Mouse (Mus musculus) stomach, embryonic 15.5 days (tissue): ENCODE results near the gene Hmox2. TPM values are rescaled to one million over a fixed set of nuclear protein-coding genes. Genes with fewer than 3 reads are reported as not detected.

Experiments
- ATAC-seq: fragments of 200-750 bp; cut with Nextera tagmentation; 2 replicates; pipeline ENCODE4 v1.8.0; 2017; ENCODE audit warnings: low read depth, moderate number of reproducible peaks, moderate TSS enrichment; ENCODE audit not compliant: insufficient read depth, low FRiP score
- H3K27ac ChIP-seq: fragments of 300-500 bp; sonication (generic); 2 replicates; pipeline ENCODE4 v1.5.1; 2015; ENCODE audit warnings: mild to moderate bottlenecking, inconsistent platforms
- H3K27me3 ChIP-seq: fragments of 300-500 bp; sonication (generic); replicated peaks from 2 replicates; pipeline ENCODE4 v1.6.1; 2015; ENCODE audit warnings: inconsistent platforms
- H3K36me3 ChIP-seq: fragments of 300-500 bp; sonication (generic); 2 replicates; pipeline ENCODE4 v1.6.1; 2015; ENCODE audit warnings: inconsistent platforms
- H3K4me1 ChIP-seq: fragments of 300-500 bp; sonication (generic); 2 replicates; pipeline ENCODE4 v1.6.1; 2015; ENCODE audit warnings: inconsistent platforms
- H3K4me2 ChIP-seq: fragments of 300-500 bp; sonication (generic); 2 replicates; pipeline ENCODE4 v1.6.1; 2015; ENCODE audit warnings: mild to moderate bottlenecking, inconsistent platforms
- H3K4me3 ChIP-seq: fragments of 300-500 bp; sonication (generic); replicated peaks from 2 replicates; pipeline ENCODE4 v1.5.1; 2015; ENCODE audit warnings: inconsistent platforms
- H3K9ac ChIP-seq: fragments of 300-500 bp; sonication (generic); 2 replicates; pipeline ENCODE4 v1.6.1; 2015; ENCODE audit warnings: inconsistent platforms
- H3K9me3 ChIP-seq: fragments of 300-500 bp; sonication (generic); 2 replicates; pipeline ENCODE4 v1.6.1; 2016; ENCODE audit warnings: inconsistent platforms
- WGBS: fragments of 180-500 bp; shearing (Covaris S2); methylation state at CpG from one replicate; pipeline ENCODE4 v1.1.7; 2015; 5-methylcytosine and 5-hydroxymethylcytosine counted together
- polyA plus RNA-seq: library from polyadenylated mRNA; unstranded; fragments of >200 nt; fragmentation: Nextera tagmentation; extraction: Ambion mirVana; gene quantifications from 2 replicates; pipeline ENCODE4 v1.2.1, GENCODE M21; 2015

Hmox2 gene
- polyA plus RNA-seq, 1 experiment from 2014 or later = 86.1 TPM

- no peaks in the 10 kb centered on the region for H3K27me3 ChIP-seq
- H3K4me3 ChIP-seq = peak within 1 kb of the TSS; percentile 70
- no peaks in the 10 kb centered on the region for H3K9me3 ChIP-seq
- peak within 1 kb of the TSS; percentile 99 for H3K27ac ChIP-seq
- H3K36me3 ChIP-seq = no peaks in the 10 kb centered on the region
- under 1% methylated on average over 51 of the region's 51 CpGs for WGBS
- peaks cover 18% of the 10 kb centered on the region for H3K4me1 ChIP-seq
- peak; percentile 98 for ATAC-seq
- peak within 1 kb of the TSS; percentile 71 for H3K9ac ChIP-seq
- peak within 1 kb of the TSS; percentile 89 for H3K4me2 ChIP-seq
Observed at GRCm38 (mm10) chr16:4789810-4790559, 63.8 kb downstream of the Hmox2 start, which contains the start of gene Cdip1. Cdip1 (minus strand) TSS chr16:4790292.

- Histone ChIP-seq H3K9me3 (no peaks in the 10 kb centered on the region), H3K9ac (no peak overlapping the region), H3K27me3 (no peaks in the 10 kb centered on the region), H3K36me3 (no peaks in the 10 kb centered on the region), H3K4me3 (no peak overlapping the region), H3K4me1 (peaks cover 17% of the 10 kb centered on the region), H3K4me2 (no peak overlapping the region), H3K27ac (no peak overlapping the region)
- WGBS = 66% methylated on average over 2 of the region's 2 CpGs
- ATAC-seq = no peak
Observed at GRCm38 (mm10) chr16:4791332-4791731, 65.2 kb downstream of the Hmox2 start.

GRCm38 (mm10) chr16:4796631-4797030 lies 70.5 kb downstream of the Hmox2 start:
- no peak for ATAC-seq
- H3K27me3 ChIP-seq = no peaks in the 10 kb centered on the region
- WGBS = 77% methylated on average over 4 of the region's 4 CpGs
- no peaks in the 10 kb centered on the region for H3K9me3 ChIP-seq
- H3K36me3 ChIP-seq = no peaks in the 10 kb centered on the region
- H3K4me2 ChIP-seq = no peak overlapping the region
- H3K27ac ChIP-seq = no peak overlapping the region
- H3K9ac ChIP-seq = no peak overlapping the region
- H3K4me1 ChIP-seq = no peaks in the 10 kb centered on the region
- no peak overlapping the region for H3K4me3 ChIP-seq

Other genes starting within 250 kb of the Hmox2 start
- 9.3 and 13.7 TPM in 2 replicates for gene Srl, start 184.5 kb upstream of the Hmox2 start, polyA plus RNA-seq
- gene Tfap4, start 166.5 kb upstream of the Hmox2 start, polyA plus RNA-seq = 20.3 and 22.4 TPM in 2 replicates
- 27.9 and 30.6 TPM in 2 replicates for gene Glis2, start 131.6 kb upstream of the Hmox2 start, polyA plus RNA-seq
- gene Pam16, start 101.4 kb upstream of the Hmox2 start, polyA plus RNA-seq = 46.5 and 75.7 TPM in 2 replicates
- gene Vasn, start 86.4 kb upstream of the Hmox2 start, polyA plus RNA-seq = 17.2 and 17.3 TPM in 2 replicates
- 68.4 and 77.6 TPM in 2 replicates for gene Dnaja3, start 86.4 kb upstream of the Hmox2 start, polyA plus RNA-seq
- gene Coro7, start 46.6 kb upstream of the Hmox2 start, polyA plus RNA-seq = 16.3 and 20.8 TPM in 2 replicates
- gene Nmral1, start 7.0 kb upstream of the Hmox2 start, polyA plus RNA-seq = 52.6 and 63.4 TPM in 2 replicates
- gene Cdip1, start 63.9 kb downstream of the Hmox2 start, polyA plus RNA-seq = 73.1 and 82.1 TPM in 2 replicates
- gene 4930562C15Rik, start 109.1 kb downstream of the Hmox2 start, polyA plus RNA-seq = 0.44 and 0.64 TPM in 2 replicates
- gene Ubald1, start 154.0 kb downstream of the Hmox2 start, polyA plus RNA-seq = 34.9 and 37.7 TPM in 2 replicates
- 75.7 and 78.5 TPM in 2 replicates for gene Mgrn1, start 159.9 kb downstream of the Hmox2 start, polyA plus RNA-seq
- 140 and 143 TPM in 2 replicates for gene Nudt16l1, start 212.4 kb downstream of the Hmox2 start, polyA plus RNA-seq
- 48.7 and 53.0 TPM in 2 replicates for gene Anks3, start 237.8 kb downstream of the Hmox2 start, polyA plus RNA-seq